Mouse (Mus musculus) frontal cortex, adult (tissue): ENCODE measurements around the gene Park7.
A peak's percentile ranks its signal among the peaks of the same experiment; 100 is the strongest.
"Not testable (repeated sequence)": the region's sequence is repeated elsewhere in the genome, so short reads cannot be mapped to it uniquely, and the experiment has no call there.

Experiments
- ATAC-seq: cut with Nextera tagmentation; 2 replicates; pipeline ENCODE4 v1.9.2; 2017; ENCODE audit warnings: mild to moderate bottlenecking, moderate library complexity, mixed read lengths; ENCODE audit not compliant: low TSS enrichment

The Park7 gene

DNA sequence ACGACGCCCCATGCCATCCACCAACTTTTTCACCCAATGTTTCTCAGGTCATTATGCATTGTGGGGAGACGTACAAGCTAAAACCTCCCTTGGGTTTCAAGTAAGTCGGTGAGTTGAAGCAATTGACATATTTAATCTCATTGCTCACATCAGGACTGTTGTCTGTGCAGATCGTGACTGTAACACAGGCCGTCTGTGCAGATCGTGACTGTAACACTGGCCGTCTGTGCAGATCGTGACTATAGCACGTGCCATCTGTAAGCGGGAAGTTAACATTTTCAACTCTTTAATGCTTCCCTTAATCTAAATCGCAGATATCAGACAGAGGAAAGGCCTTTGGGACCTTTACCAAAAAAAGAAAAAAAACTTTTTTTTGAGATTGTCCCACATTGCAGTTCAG lies 494 bp downstream of the Park7 start:
- ATAC-seq = no peak

DNA sequence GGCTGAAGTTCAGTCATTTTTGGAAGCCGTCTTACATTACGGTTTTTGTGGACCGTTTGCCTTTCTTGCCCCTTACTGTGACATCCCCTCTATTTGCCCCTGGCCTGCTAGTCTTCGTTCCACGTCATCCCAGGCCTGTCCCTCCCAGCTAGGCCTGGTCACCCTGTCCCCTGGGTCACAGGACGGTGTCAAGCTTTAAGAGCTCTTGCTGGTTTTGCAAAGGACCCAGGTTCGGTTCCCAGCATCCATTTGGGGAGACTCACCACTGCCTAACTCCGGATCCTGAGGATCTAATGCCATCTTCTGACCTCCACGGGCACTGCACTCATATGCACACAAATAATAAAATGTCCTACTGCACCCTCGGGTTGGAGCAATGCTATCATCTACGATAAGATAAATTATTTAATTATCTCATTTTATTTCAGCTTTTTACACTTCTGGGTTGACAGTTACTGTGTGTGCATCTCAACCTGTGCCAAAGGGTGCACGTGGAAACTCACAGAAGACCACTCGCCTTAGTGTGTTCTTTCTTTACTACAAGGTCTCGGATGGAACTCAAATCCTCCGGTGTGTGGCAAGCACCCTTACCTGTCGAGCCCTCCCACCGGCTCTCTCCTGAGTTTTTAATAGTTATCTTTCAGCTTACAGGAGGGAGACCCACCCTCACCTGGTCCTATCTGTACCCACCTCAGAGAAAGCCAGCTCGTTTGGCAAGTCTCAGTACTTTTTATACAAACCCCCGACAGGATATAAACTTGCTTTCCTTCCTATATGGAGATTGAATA lies 3.9 kb downstream of the Park7 start:
- ATAC-seq = no peak

DNA sequence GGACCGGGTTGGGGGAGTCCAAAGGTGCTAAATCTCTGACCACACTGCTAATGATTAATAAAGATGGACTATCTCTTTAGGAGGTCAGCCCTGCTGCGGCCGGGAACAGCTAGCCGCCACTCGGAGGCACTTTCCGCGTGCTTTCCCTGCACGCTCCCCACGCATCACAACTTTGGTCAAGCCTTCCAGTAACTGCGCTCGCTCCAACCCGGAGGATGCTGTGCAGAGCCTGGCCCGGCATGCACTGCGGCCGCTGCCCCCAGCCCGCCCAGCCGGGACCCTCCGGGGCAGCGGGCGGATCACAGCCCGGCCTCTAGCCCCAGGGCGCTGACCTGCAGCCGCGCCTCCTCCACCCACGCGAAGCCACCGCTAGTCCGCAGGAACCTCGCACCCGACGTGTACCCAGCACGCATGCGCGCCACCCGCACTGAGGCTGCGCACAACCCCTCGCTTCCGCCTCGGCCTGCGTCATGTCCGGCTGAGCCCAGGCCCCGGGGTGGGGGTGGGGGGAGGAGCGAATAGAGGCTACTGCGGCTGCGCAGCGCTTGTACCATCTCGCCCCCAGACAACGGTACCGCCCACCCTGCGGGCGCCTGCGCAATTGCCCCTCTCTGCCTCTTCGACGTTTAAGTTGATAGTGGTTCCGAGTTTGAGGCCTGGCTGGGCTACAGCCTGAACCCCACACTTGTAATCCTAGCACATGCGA lies 4.6 kb downstream of the Park7 start:
- ATAC-seq = peak; percentile 85

DNA sequence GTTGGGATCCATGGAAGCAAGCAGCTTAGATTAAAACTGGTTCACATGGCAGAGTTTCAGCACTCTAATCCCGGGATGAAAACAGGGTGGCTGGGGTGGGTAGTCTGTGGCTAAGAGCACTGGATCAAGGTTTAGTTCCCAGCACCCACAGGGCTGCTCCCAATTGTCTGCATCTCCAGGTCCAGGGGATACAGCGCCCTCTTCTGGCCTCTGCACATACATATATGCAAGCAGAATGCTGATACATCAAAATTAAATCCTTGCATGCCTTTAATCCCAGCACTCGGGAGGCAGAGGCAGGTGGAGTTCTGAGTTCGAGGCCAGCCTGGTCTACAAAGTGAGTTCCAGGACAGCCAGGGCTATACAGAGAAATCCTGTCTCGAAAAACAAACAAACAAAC lies 5.7 kb downstream of the Park7 start:
- ATAC-seq = not testable (repeated sequence)

DNA sequence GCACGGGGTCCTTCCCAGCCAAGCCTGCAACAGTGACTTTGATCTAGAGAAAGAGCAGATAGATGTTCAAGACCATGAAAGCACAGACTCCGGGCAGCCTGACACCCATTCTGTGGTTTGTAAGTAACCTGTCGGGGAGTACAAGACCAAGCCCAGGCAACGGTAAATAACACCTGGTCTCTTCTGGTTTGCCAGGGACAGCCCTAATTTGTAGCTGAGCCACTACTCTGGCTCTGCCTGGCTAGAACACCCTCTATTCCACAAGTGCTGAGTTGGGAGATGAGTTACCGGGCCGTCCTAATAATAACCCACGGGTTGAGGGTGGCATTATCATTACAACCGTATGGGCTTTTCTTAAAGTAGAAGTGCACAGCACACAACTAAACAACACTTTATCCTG lies 7.1 kb downstream of the Park7 start:
- ATAC-seq = no peak

DNA sequence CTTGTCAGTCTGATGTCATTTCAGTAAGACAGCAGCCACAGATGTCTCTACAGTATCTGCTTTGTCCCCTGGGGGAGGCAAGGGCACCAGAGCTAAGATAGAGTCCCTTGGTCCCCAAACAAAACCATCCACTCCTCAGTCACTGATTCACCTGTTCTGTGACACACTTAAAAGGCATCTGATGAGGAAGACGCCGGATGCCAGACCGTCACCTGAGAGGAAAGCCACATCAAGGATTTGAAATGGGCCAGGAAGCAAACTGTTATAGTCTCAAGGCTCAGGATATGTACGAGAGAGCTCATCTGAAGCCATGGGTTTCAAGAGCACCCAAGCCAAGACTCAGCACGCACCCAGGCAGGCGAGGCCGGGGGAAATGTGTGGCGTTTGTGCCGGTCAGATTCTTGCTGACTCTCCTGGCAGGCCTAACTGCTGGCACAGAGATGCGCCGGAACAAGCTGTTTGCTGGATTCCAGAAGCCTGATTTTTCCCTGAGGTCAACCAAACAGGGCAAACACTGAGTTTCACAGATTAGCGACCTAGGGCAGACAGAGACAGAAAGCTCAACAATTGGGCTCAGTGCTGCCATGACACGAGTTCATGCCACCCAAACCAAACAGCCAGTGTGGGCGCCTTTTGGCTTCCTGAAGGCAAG lies 11.0 kb downstream of the Park7 start:
- no peak for ATAC-seq

DNA sequence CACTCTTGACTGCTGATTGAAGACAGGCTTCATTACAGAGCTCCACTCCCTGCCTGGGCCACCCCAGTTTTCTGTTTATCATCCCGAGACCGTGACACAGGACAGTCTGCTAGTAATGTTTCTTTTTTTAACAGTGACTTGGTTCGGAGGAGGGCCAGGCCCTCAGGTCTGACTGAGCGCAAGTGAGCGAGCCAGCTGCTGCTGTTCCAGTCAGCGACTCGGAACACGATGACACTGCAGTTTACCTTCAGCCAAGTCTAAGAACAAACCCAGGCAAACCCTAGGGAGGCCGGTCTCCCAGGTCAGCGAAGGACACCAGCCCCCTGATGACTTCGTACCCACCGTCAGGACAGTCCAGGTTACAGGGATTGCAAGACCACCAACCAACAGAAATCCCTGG lies 12.2 kb downstream of the Park7 start:
- peak; percentile 18; the same call in 1 of the 2 replicates for ATAC-seq

DNA sequence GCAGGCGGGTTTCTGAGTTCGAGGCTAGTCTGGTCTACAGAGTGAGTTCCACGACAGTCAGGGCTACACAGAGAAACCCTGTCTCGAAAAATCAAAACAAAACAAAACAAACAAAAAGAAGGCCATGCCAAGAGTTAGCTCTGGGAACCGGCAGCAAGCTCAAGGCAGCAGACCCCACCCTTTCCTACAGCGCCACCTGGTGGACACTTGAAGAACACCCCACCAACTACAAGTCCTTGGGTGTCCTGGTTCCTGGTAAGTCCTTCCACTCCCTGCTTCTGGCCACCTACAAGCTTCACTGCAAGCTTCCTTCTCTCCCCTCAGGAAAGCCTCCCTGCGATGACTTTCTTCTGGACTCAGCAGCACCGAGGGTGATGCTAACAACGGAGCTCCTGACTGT lies 12.6 kb downstream of the Park7 start:
- ATAC-seq = peak; percentile 51; the same call in 1 of the 2 replicates

DNA sequence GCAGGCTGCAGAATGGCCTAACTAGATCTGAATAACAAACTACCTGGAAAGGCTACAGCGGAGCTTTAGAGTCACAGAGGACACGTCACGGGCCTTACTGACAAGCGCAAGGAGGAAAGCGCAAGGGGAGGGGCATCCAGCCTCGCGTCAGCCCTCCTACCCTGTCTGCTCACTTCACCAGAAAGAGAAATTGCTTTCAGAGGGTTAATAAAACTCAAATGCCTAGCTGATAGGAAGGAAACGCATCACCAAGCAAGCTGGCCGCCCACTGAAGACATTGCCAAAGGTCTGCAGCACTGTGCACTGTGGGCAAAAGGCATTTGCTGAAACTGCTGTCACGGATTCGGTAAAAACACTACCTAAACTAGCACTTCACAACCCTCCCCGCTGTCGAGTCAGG lies 13.8 kb downstream of the Park7 start:
- no peak for ATAC-seq

DNA sequence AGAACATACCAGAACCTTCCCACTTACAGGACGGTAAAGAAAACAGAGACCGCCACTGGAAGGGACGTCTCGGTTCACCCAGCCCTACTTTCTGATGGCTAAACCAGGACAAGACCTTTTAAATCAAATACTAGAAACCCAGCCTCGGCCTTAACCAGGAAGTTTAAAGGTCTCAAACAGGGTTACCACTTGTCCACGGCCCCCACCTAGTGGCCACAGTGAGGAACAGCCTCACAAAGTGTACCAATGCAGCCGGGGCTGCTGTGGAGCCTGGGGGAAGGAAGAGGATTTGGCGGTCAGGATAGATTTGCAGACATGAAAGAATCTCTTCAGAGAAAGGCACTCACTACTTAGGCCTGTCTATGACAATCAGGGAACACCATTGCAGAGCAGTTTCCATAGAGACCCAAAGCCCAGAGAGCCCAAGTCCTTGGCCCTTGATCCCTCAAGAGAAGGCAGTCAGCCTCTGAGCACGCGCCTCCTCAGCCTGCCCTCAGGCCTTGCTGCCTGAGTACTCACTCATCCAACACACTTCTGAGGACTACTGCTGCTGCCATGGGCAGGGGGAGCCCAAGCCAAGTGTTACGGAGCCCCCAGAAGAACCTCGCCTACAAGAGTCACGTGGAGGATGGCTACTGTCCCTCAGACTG lies 15.4 kb downstream of the Park7 start:
- ATAC-seq = peak; percentile 76

DNA sequence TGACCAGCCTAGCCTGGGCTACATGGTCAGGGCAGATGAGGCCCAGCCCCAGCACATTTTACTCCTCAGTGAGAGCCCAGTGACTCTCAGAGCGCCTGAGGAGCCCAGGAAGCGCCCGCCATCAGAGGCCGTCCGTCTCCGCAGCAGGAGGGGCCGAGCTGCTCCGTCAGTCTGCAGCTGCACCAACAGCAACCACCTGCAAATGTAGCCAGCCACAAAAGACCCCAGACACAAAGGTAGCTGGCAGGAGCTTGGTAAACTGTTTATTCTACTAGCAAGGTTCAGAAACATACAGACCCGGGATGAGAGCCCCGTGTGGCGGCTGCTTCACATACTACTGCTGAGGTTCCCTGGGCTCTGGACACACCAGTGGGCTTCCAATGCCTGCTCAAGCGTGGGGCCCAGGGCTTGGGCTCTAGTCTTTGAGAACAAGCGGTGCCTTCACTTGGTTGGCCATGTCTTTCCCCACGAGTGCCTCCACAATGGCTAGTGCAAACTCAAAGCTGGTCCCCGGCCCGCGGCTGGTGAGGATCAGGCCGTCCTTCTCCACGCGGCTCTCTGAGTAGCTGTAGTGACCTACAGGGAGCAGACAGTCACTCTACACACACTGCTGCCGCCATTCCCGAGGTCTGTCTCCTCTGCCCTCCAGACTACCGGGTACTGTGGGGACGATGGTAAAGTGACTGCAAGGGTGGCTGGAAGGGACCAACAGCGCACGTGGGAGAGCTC lies 17.2 kb downstream of the Park7 start:
- no peak for ATAC-seq

DNA sequence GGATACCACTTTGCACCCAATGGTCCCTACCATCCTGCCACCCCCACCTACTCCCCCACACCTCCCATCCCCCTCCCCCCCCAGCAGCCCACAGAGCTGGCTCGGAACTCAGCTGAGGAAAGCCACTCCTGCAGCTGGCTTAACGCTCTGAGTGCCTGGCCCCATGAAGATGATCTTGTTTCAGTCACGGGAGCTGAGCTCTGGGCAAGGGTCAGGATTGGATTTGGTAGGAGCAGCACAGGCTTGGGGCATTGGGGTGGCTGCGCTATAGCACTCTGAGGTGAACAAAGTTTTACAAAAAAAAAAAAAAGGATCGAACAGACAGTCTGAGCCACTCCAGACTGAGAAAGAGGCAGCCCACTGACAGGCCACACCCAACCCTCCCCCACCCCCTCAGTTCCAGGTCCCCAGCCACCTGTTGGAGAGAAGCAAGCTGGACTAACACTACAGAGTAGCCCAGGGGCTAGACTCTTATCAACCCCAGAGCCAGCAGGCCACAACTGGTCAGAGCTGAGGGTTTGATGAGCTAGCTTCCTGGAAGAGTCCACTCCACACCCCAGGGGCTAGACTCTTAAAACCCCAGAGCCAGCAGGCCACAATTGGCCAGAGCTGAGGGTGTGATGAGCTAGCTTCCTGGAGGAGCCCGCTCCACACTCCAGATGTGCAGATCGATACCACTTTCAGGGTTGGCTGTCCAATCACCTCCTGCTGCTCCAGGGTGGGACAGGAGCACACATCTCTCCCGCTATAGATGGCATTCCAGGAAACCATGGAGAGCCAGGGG lies 19.3 kb downstream of the Park7 start:
- ATAC-seq = no peak

DNA sequence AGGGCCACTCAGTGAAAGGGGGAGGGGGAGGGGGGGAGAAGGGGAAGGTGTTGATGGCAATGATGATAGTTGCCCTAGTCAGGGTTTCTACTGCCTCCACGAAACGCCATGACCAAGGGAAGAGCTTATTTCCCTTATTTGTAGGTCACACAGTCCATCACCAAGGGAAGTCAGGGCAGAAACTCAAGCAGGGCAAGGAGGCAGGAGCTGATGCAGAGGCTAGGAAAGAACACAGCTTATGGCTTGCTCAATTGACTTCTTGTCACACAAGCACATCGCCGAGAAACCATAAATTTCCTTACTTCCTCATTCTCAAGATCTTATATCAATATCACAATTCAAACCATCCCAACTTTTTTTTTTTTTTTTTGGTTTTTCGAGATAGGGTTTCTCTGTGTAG lies 22.9 kb downstream of the Park7 start:
- ATAC-seq = no peak

DNA sequence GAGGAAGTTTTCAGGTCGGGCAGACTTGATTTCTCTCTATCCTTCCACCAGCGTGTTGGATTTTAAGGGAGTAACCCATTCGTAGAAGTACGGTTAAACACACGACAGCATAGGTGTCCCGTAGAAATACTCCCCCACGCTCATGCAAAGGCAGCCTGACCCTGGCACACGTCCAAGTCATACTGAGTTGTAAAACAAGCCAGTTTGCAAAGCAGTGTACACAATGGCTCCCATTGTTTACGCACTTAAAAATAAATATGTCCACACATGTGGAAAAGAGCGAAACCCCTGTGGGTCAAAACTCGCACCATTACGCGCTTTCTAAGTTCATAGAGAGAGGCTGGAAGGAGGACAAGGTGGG lies 24.3 kb downstream of the Park7 start:
- no peak for ATAC-seq

DNA sequence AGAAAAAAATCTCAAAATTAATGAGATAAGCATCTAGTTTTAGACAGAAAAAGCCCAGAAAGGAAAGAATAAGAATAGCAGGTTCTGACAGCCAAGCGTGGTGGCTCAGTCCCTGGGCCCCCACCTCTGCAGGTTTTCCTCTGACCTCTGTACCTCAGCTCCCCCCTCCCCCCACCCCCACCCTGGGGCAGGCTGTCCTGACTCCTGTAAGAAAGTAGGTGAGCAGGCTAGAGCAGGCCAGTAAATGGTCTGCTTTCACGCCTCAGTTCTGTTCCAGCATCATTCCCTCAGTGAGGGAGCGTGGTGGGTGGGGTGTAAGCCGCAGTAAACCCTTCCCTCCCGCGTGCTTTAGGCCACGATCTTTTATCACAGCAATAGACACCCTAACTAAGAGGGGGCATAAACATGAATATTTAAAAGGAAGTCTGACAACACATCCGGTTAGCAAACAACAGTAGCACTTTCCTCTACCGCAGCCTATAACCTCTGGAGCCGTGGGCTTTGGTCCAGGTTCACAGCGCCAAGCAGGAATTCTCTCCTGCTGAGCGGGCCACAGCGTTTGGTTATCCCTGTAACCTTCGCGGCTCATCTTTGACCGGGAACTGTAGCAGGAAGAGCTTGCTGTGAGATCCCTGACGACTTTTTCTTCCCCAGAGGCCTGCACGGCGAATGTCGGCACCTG lies 24.8 kb downstream of the Park7 start:
- ATAC-seq = no peak

DNA sequence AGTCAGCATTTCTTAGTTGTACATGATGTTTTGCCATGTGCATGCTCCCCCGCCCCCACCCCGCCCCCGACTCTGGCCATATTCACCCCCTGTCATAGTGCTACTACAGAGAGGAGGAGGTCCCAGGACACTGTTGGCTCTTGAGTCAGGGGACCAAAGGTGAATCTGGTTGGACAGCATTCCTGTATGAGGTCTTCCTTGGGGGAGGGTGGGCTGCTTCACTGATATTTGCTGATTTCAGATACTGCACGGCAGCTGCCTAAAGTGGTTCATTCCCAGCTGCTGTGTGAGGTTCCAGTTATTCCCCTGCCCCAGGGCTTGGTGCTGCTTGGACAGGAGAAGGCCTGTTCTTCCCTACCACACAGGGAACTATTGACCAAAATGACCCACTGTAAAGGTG lies 25.7 kb downstream of the Park7 start:
- no peak for ATAC-seq

DNA sequence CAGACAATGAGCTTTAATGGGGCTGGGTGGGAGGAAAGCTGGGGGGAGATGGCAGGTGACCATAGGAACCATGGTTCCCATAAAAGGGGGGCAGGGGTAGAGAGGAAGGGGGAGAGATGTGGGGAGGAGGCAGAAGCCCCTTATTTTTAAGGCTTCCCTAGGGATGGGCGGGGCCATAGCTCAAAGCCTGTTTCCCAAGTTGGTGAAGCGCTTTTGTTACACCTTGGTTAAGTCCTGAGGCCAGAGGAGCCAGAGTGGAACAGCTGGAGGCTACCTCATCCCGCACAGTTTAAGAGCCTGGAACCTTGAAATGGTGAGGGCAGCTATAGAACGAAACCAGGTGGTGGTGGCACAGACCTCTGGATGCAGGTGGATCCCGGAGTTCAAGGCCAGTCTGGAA lies 26.3 kb downstream of the Park7 start:
- no peak for ATAC-seq

DNA sequence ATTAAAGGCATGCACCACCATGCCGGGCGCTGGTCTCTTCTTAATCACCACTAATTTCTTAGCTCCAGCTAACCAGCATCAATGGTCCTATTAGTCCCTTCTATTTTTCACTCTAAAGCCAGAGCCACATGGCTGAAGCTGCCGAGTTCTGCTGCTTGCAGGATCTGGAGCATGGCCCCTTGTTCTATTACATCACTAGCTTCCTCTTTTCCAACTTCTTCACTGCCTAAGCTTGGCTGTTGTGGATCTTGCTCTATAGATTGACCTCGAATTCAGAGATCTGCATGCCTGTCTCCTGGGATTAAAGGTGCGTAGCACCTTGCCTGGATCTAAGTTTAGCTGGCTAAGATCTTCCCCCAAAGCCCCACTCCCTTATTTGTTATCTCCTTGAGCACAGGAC lies 31.6 kb downstream of the Park7 start:
- no peak for ATAC-seq

DNA sequence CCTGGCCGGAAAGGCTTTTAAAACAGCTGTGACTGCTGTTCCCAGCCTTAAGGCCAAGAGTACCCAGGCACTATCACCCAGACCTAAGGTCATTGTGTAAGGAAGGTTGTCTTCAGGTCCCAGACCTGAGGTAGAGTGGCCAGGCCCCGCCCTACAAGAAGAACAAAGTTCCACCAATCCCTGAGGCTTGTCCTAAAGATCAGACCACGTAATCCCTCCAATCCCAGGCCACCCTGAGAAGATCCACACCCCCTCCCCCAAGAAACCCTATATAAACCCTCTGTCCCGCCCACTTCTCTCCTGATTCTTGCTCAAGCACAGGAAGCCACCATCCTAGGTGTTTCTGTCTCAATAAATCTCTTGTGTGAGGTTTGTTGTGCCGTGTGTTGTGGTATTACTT lies 33.9 kb downstream of the Park7 start:
- ATAC-seq = no peak

DNA sequence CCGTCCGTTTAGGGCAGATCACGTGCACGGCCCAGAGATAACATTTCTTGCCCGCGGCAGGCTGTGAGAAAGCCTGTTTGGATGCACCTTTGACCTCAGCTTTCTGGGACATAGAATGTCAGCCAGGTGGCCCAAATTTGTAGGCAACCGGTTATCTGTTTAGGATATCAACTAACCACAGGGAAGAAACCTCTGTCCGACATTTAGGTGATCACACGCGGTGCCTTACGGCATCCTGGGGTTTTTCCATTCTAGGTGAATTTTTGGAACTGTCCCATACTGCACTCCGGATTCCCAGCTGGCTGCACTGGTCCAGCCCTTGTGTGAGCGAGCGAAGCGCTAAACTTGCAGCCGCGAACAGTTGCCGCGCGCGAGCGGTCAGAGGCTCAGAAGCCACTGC lies 34.6 kb downstream of the Park7 start:
- ATAC-seq = no peak

DNA sequence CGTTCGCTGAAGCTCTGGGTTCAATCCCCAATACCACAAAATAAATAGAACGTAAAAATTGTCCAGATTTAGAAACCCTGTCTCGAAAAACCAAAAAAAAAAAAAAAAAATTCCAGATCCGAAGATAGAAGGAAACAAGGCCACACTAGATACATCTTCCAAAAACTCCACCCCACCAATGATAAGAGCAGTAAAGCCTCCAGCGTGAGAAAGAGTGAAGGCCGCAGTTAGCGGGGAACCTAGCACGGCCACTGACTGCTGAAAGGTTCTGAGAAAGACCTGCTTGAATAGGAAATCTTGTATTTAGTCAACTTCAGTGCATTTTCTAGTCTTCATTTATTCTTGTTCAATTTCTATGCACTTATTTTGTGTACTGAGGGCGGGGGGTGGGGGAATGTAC lies 38.8 kb downstream of the Park7 start:
- no peak for ATAC-seq
